Comparison of ENCODE assay signal across 26 mouse cellular contexts in genomic region chr6:70088041-70088440, GRCm38 (mm10).
"Had no signal": no experiment of that assay in that cellular context is flagged by ENCODE, and none has a peak within 500 bp of the region (broad histone marks: within the 10 kb centered on the region; RNA-seq: fewer than 3 reads in every experiment).

No protein-coding gene starts in this region.

- H3K4me2 ChIP-seq: heart, embryonic 11.5 days; heart, embryonic 13.5 days; heart, embryonic 15.5 days; hindbrain, embryonic 13.5 days; hindbrain, embryonic 15.5 days; limb, embryonic 13.5 days; limb, embryonic 15.5 days; liver, embryonic 12.5 days had no signal

- H3K4me1 ChIP-seq: heart, embryonic 13.5 days; heart, embryonic 15.5 days; hindbrain, embryonic 13.5 days; hindbrain, embryonic 15.5 days; limb, embryonic 13.5 days; limb, embryonic 15.5 days; liver, embryonic 12.5 days had no signal

- H3K9ac ChIP-seq: heart, embryonic 13.5 days; heart, embryonic 15.5 days; hindbrain, embryonic 13.5 days; hindbrain, embryonic 15.5 days; limb, embryonic 13.5 days; limb, embryonic 15.5 days; liver, embryonic 12.5 days; liver, embryonic 14.5 days had no signal

- H3K27me3 ChIP-seq: heart, embryonic 13.5 days; heart, embryonic 15.5 days; hindbrain, embryonic 13.5 days; hindbrain, embryonic 15.5 days; limb, embryonic 13.5 days; limb, embryonic 15.5 days; liver, embryonic 12.5 days had no signal

- H3K9me3 ChIP-seq: heart, embryonic 13.5 days; heart, embryonic 15.5 days; hindbrain, embryonic 13.5 days; hindbrain, embryonic 15.5 days; limb, embryonic 13.5 days; limb, embryonic 15.5 days; liver, embryonic 12.5 days had no signal

- DNase-seq: gastrocnemius, postnatal 14 days; gastrocnemius, postnatal 36 days; heart, adult 11 months; heart, adult 2 months; heart, postnatal 14 days; heart, postnatal 36 days; kidney, adult 18-20 months; kidney, adult 8-10 months; kidney, postnatal 10 days; kidney, postnatal 25 days; kidney, postnatal 4 days; layer of hippocampus, adult 9-11 months; layer of hippocampus, postnatal 36 days; left cerebral cortex, postnatal 4 days had no signal

- H3K27ac ChIP-seq: heart, adult 2 months; heart, embryonic 13.5 days; heart, embryonic 15.5 days; hindbrain, embryonic 13.5 days; hindbrain, embryonic 15.5 days; hindbrain, postnatal 0 days; layer of hippocampus, adult 2 months; limb, embryonic 13.5 days; limb, embryonic 15.5 days; liver, embryonic 12.5 days; liver, embryonic 14.5 days had no signal

- H3K36me3 ChIP-seq: heart, embryonic 13.5 days; heart, embryonic 15.5 days; hindbrain, embryonic 13.5 days; hindbrain, embryonic 15.5 days; limb, embryonic 13.5 days; limb, embryonic 15.5 days; liver, embryonic 12.5 days had no signal

- ATAC-seq: hindbrain, postnatal 0 days; intestine, postnatal 0 days; liver, embryonic 12.5 days had no signal

- H3K4me3 ChIP-seq: heart, adult 2 months; heart, embryonic 13.5 days; heart, embryonic 15.5 days; hindbrain, embryonic 13.5 days; hindbrain, embryonic 15.5 days; layer of hippocampus, adult 2 months; limb, embryonic 13.5 days; limb, embryonic 15.5 days; liver, embryonic 12.5 days had no signal
